Comparison of ENCODE assay signal across 16 mouse cellular contexts in genomic region chr16:42938211-42938610, GRCm38 (mm10).
DNase-seq lines count a peak whose midpoint lies in the region; TF ChIP-seq lines count a peak whose summit lies in the region.
"Had no signal": no experiment of that assay in that cellular context is flagged by ENCODE, and none has a peak within 500 bp of the region (broad histone marks: within the 10 kb centered on the region; RNA-seq: fewer than 3 reads in every experiment).

No protein-coding gene starts in this region.

- no peak for TF ChIP-seq CTCF in kidney, adult 2 months (conservative IDR thresholded peaks at IDR 0.05; ENCODE audit: insufficient read depth, insufficient read length, low read depth, low read length)

- no peak for TF ChIP-seq POLR2A in kidney, adult 2 months (IDR thresholded peaks at IDR 0.05; ENCODE audit: low read depth, low read length)

- DNase-seq in adrenal gland, adult (ENCODE audit: inconsistent age in 2 of 2, low spot score in 1 of 2): peak; percentile 50 to 81
- no peak for DNase-seq in adrenal gland, postnatal 4 days (ENCODE audit: low spot score in 2 of 2)
- peak; percentile 33 for DNase-seq in kidney, adult 2 months
- no peak for DNase-seq in kidney, adult 18-20 months
- peak; percentile 32 for DNase-seq in adrenal gland, adult 8-10 months
- peak; percentile 49 for DNase-seq in adrenal gland, postnatal 36 days
- no peak for DNase-seq in thymus, postnatal 10 days (ENCODE audit: low spot score in 2 of 2)
- DNase-seq: cerebellum, adult 11 months; cerebellum, adult 8-10 months; cerebellum, postnatal 14 days; embryo, embryonic 11 days; gastrocnemius, postnatal 14 days; heart, postnatal 36 days had no signal

- no peak overlapping the region for H3K4me3 ChIP-seq in kidney, adult 2 months (ENCODE audit: insufficient read depth, low read depth, low read length)
- H3K4me3 ChIP-seq: embryonic facial prominence, embryonic 15.5 days; forebrain, embryonic 12.5 days; heart, embryonic 12.5 days had no signal

- H3K36me3 ChIP-seq in kidney, adult 2 months (ENCODE audit: control insufficient read depth, insufficient read depth, low read length): no peaks in the 10 kb centered on the region
- H3K36me3 ChIP-seq: embryonic facial prominence, embryonic 15.5 days; forebrain, embryonic 12.5 days; heart, embryonic 12.5 days had no signal

- peaks cover 4% of the 10 kb centered on the region; the same call in 1 of the 2 replicates for H3K4me1 ChIP-seq in kidney, adult 2 months (ENCODE audit: control insufficient read depth, insufficient read depth, low read length)
- H3K4me1 ChIP-seq: embryonic facial prominence, embryonic 15.5 days had no signal

- 33% methylated on average over 2 of the region's 2 CpGs for WGBS in kidney, adult 2 months

- H3K27me3 ChIP-seq in kidney, adult 2 months (replicated peaks; ENCODE audit: control insufficient read depth, insufficient read depth, low read length): no peaks in the 10 kb centered on the region
- H3K27me3 ChIP-seq: embryonic facial prominence, embryonic 15.5 days; forebrain, embryonic 12.5 days; heart, embryonic 12.5 days had no signal

- no peak overlapping the region for H3K27ac ChIP-seq in kidney, adult 2 months (ENCODE audit: insufficient read depth, low read depth, low read length)
- H3K27ac ChIP-seq: embryonic facial prominence, embryonic 15.5 days; forebrain, embryonic 12.5 days had no signal

Comparison
In these comparisons a context has a peak if more than half of its experiments do, and no peak if none do; other contexts are left out.
1. DNase-seq: peak in adrenal gland, adult (2 of 2), kidney, adult 2 months (single experiment), adrenal gland, adult 8-10 months (single experiment) and adrenal gland, postnatal 36 days (2 of 2); none in adrenal gland, postnatal 4 days (0 of 2), kidney, adult 18-20 months (single experiment) and thymus, postnatal 10 days (0 of 2).